Mouse (Mus musculus): ENCODE measurements around the gene Prr5. TPM values are rescaled to one million over a fixed set of nuclear protein-coding genes. Genes with fewer than 3 reads are reported as not detected.
A peak's percentile ranks its signal among the peaks of the same experiment; 100 is the strongest.

The Prr5 gene
- polyA plus RNA-seq (2015; fragmentation: Nextera tagmentation; extraction: Ambion mirVana): 20.7 and 21.1 TPM in 2 replicates

DNA sequence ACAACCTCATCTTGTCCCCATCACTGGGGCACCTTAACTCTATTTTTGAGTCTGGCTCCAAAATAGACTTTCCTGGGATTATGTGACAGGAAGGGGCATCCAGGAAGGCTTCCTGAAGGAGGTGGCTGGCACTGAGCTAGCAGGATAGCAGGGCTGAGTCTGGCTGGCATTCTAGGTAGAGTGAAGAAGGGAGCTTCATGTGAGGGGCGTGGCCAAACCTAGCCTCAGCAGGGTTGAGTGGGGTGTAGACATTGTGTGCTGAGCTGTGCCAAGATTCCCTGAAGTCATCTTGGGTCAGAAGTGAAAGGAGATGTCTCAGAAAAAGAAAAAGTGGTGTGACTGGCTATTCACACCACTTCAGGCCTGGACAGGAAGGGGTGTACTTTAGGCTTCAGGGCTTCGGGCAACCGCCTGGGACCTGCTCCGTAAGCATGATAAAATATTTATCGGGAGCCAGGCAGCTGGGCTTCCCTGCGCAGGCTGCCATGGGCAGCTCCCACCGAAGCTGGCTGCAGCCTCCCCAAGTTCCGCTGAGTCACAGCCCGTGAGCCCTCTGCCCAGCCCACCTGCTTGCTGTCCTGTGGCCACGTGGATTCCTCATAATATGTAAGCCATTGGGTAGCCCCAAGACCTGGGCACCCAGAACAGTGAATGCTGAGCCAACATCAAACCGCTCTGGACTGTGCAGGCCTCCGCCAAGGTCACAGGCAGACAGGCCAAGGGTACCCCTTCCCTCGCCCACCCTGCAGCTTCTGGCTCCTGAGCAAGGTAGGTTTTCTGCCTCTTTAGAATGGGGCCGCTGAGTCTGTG, at the start of gene Prr5:
Gene Prr5 (plus strand): TSS at position 683 of the 810 bp plus-strand sequence.
- no peak within 1 kb of the TSS for H3K4me2 ChIP-seq
- no peak for ATAC-seq (ENCODE audit: extremely low read depth, insufficient number of reproducible peaks, low FRiP score, low TSS enrichment)
- no peaks in the 10 kb centered on the region for H3K36me3 ChIP-seq
- H3K27ac ChIP-seq (replicated peaks): no peak within 1 kb of the TSS
- no peaks in the 10 kb centered on the region for H3K9me3 ChIP-seq
- no peak within 1 kb of the TSS for H3K9ac ChIP-seq
- 51% methylated on average over 14 of the region's 14 CpGs for WGBS
- H3K27me3 ChIP-seq (replicated peaks): peaks cover 6% of the 10 kb centered on the region
- no peak within 1 kb of the TSS for H3K4me3 ChIP-seq
- peaks cover 38% of the 10 kb centered on the region for H3K4me1 ChIP-seq

DNA sequence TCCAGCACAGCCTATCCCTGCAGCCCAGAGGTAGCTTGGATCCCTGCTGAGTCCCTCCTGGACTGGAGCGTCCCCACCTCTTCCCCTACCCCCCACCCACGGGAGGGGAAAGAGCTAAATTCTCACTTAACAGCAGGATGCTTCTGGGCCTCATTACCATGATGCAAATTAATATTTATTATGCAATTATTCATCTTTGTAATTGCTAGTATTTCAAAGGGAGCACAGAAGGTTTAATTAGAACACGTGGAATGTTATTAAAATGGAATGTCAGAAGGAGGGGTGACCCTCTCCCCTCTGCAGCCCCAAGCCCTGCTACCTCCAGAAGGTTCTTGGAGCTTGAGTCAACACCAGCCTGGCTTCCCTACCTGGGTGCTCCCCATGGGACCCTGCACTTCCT, 49.4 kb upstream of the Prr5 start:
- H3K4me3 ChIP-seq: no peak overlapping the region
- peaks cover 9% of the 10 kb centered on the region for H3K4me1 ChIP-seq
- no peak overlapping the region for H3K9ac ChIP-seq
- no peak overlapping the region for H3K27ac ChIP-seq (replicated peaks)
- no peaks in the 10 kb centered on the region for H3K36me3 ChIP-seq
- H3K4me2 ChIP-seq: no peak overlapping the region
- WGBS: 58% methylated on average over 3 of the region's 3 CpGs
- no peaks in the 10 kb centered on the region for H3K9me3 ChIP-seq
- ATAC-seq (ENCODE audit: extremely low read depth, insufficient number of reproducible peaks, low FRiP score, low TSS enrichment): no peak
- peaks cover 57% of the 10 kb centered on the region for H3K27me3 ChIP-seq (replicated peaks)

DNA sequence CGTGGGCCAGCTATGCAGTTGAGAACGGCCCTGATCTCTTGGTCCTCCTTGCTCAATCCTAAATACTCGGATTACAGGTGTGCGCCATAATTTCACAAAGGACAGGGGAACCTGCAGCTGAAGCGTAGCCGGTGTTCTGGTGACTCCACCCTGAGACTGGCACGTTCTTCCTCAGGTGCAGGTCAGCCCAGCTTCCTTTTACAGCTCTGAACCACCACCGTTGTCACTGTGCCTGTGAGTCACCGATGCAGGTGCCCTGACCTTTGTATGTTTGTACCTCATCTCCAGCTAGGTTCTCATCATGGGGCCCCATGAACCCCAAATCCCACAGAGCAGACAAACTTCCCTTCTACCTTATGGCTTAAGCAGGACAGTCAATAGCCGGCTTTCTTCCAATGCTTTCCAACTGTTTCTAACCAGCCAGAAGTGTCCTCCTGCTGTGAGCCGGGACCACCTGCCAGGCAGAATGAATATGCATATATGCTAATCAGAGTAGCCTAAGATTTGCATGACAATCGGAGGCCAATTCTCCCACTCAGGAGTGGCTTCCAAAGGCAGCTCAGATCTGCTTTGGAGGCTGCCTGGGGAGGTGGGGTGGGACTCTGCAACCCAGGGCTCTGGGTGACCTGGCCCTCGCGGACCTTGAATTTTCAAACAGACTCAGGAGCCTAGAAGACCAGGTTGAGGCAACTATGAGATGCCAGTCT, 47.5 kb upstream of the Prr5 start:
- no peak for ATAC-seq (ENCODE audit: extremely low read depth, insufficient number of reproducible peaks, low FRiP score, low TSS enrichment)
- H3K4me1 ChIP-seq: peaks cover 20% of the 10 kb centered on the region
- H3K9me3 ChIP-seq: no peaks in the 10 kb centered on the region
- peaks cover 40% of the 10 kb centered on the region for H3K27me3 ChIP-seq (replicated peaks)
- H3K9ac ChIP-seq: no peak overlapping the region
- H3K4me2 ChIP-seq: no peak overlapping the region
- no peak overlapping the region for H3K27ac ChIP-seq (replicated peaks)
- H3K4me3 ChIP-seq: no peak overlapping the region
- WGBS: 36% methylated on average over 14 of the region's 14 CpGs
- H3K36me3 ChIP-seq: no peaks in the 10 kb centered on the region

DNA sequence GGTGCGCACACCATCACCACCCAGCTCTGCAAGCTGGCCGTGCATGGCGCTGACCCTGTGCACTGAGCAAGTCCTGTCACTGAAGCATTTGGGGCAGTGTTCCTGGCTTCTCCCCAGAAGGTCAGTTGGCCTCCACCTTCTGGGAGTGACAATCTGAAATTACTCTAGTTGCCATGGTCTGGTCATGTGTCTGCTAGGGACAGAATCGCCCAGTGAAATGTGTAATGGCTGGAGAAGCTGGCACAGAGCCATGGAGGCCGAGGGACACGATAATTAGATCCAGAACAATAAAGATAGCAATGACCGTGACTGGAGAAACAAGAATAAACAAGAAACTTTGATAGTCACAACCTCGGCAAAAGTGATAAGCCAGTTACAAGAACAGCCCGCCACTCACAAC, 44.5 kb upstream of the Prr5 start:
- Histone ChIP-seq H3K27ac (replicated peaks) (no peak overlapping the region), H3K9ac (no peak overlapping the region), H3K4me3 (no peak overlapping the region), H3K4me1 (peaks cover 20% of the 10 kb centered on the region), H3K36me3 (no peaks in the 10 kb centered on the region), H3K27me3 (replicated peaks) (peaks cover 52% of the 10 kb centered on the region), H3K9me3 (no peaks in the 10 kb centered on the region), H3K4me2 (no peak overlapping the region)
- ATAC-seq (ENCODE audit: extremely low read depth, insufficient number of reproducible peaks, low FRiP score, low TSS enrichment): no peak
- WGBS: 27% methylated on average over 9 of the region's 9 CpGs

DNA sequence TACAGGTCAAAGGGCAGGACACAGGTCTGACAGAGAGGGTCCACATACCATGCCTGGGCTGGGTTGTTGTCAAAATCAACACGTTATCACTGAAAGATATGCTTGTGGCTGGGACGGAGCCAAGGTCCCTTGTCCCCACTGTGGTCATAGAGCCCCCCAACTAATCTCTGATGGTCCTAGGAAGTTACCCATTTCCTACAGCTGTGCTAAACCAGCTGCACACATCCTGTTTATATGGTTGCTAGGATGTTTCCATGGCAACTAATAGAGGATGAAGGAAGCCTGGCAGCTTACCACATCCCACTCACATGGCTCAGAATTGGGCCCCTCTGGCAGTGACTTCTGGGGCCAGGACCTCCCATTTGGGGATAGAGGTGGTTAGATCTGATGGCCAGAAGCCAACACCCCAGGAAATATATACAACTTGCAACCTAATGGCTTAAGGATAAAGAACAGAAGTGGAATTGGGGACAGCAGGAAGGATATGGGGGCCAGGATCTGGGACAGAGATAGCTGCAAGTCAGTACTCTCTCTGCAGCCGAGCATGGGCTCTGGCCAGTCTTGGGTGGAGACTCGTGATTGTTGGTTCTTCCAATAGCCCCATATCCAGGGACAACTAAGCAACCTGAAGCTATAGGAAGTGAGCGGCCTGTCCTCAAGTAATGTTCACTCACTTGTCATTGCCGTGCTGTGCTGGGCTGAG, 43.6 kb upstream of the Prr5 start:
- H3K4me1 ChIP-seq: peaks cover 20% of the 10 kb centered on the region
- 0 out of 2 replicates have a peak overlapping the region, but pooled peaks have one; percentile 9 for H3K27ac ChIP-seq (replicated peaks)
- no peaks in the 10 kb centered on the region for H3K36me3 ChIP-seq
- 48% methylated on average over 6 of the region's 6 CpGs for WGBS
- peaks cover 48% of the 10 kb centered on the region for H3K27me3 ChIP-seq (replicated peaks)
- no peak overlapping the region for H3K4me2 ChIP-seq
- peak; percentile 38; the same call in 1 of the 2 replicates for ATAC-seq (ENCODE audit: extremely low read depth, insufficient number of reproducible peaks, low FRiP score, low TSS enrichment)
- H3K9me3 ChIP-seq: no peaks in the 10 kb centered on the region
- no peak overlapping the region for H3K4me3 ChIP-seq
- H3K9ac ChIP-seq: no peak overlapping the region

DNA sequence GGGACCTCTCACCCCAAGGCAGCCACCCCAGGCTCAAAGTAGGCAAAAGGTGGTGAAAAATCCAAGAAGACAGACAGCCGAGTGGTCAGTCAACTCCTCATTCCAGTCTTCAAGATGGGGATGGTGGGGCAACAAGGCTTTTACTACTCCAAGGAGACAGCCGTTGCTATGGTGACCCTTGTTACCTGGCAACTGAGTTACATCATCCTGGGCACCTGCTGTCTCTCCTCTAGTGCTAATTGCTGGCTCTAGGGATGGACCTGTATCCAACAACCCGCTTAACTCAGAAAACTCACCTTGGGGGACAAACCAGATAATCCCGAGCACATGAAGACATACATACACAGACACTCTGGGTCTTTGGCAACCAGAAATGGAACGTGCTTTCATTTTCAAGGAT, 42.1 kb upstream of the Prr5 start:
- Histone ChIP-seq H3K27ac (replicated peaks) (no peak overlapping the region), H3K9me3 (no peaks in the 10 kb centered on the region), H3K4me3 (no peak overlapping the region), H3K4me1 (peaks cover 20% of the 10 kb centered on the region), H3K4me2 (no peak overlapping the region), H3K9ac (no peak overlapping the region), H3K27me3 (replicated peaks) (peaks cover 37% of the 10 kb centered on the region), H3K36me3 (no peaks in the 10 kb centered on the region)
- ATAC-seq (ENCODE audit: extremely low read depth, insufficient number of reproducible peaks, low FRiP score, low TSS enrichment): no peak
- 72% methylated on average over 5 of the region's 5 CpGs for WGBS

DNA sequence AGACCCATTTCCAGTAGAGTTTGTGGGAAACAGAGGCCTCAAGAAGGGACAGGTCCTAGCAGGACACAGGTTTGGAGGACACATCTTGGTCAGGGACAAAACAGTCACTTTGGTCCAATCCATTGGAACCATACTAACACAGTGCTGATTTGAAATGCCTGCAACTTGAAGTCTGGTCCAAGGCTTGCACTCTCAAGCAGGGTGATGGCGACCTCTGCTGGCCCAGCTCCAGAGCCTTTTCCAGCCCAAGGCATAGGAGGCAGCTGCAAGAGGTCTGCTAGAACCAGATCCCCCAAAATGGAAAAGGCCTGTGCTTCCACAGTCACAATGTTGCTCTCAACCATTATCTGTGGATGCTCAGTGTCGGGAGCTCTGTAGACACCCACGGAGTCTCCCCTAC, 39.7 kb upstream of the Prr5 start:
- H3K9me3 ChIP-seq: no peaks in the 10 kb centered on the region
- WGBS: 7% methylated on average over 3 of the region's 3 CpGs
- ATAC-seq (ENCODE audit: extremely low read depth, insufficient number of reproducible peaks, low FRiP score, low TSS enrichment): no peak
- H3K4me2 ChIP-seq: no peak overlapping the region
- peaks cover 14% of the 10 kb centered on the region for H3K4me1 ChIP-seq
- no peak overlapping the region for H3K27ac ChIP-seq (replicated peaks)
- H3K9ac ChIP-seq: no peak overlapping the region
- no peaks in the 10 kb centered on the region for H3K36me3 ChIP-seq
- no peak overlapping the region for H3K4me3 ChIP-seq
- peaks cover 27% of the 10 kb centered on the region for H3K27me3 ChIP-seq (replicated peaks)

DNA sequence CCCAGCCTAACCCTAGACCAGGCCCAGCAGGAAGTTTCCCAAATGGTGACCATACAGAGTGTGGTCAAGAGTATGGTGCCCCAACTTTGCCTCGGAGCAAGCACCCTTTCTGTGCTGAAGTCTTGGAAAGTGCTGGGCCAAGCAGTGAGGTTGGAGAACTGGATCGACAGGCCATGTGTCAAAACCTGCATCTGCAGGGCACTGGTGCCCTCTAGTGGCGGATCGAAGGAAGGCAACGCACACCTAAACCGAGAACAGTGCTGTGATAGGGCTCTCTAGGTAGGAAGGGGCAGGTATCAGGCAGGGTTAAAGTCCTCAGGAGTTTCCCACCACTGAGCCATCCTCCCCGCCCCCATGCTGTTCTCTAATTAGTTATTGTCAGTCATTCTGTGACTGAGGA, 37.9 kb upstream of the Prr5 start:
- peaks cover 27% of the 10 kb centered on the region for H3K27me3 ChIP-seq (replicated peaks)
- ATAC-seq (ENCODE audit: extremely low read depth, insufficient number of reproducible peaks, low FRiP score, low TSS enrichment): no peak
- no peaks in the 10 kb centered on the region for H3K9me3 ChIP-seq
- no peaks in the 10 kb centered on the region for H3K4me1 ChIP-seq
- H3K36me3 ChIP-seq: no peaks in the 10 kb centered on the region
- no peak overlapping the region for H3K9ac ChIP-seq
- no peak overlapping the region for H3K4me3 ChIP-seq
- no peak overlapping the region for H3K4me2 ChIP-seq
- H3K27ac ChIP-seq (replicated peaks): no peak overlapping the region
- WGBS: 1% methylated on average over 7 of the region's 7 CpGs

DNA sequence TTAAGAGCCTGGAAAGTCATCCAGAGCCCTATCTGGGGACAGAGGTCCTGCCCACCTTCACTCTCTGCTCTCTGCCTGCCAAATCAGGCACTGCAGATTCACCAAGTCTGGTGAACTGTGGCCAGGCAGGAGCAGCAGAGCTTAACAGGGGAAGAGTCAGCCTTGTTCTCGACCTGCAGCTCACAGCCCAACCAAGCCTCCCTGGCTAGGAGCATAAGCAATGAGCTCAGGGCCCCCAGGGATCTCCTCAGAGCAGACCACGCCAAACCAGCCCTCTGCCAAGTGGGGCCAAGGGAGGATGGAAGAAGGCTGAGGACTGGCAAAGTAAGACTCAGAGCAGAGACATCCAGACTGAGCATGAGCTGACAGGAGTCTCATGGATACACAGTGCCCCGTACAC, 35.1 kb upstream of the Prr5 start:
- H3K36me3 ChIP-seq: no peaks in the 10 kb centered on the region
- H3K4me2 ChIP-seq: no peak overlapping the region
- no peak overlapping the region for H3K4me3 ChIP-seq
- no peak overlapping the region for H3K9ac ChIP-seq
- H3K9me3 ChIP-seq: peaks cover 4% of the 10 kb centered on the region; the same call in 1 of the 2 replicates
- H3K27ac ChIP-seq (replicated peaks): no peak overlapping the region
- H3K4me1 ChIP-seq: peaks cover 15% of the 10 kb centered on the region
- no peak for ATAC-seq (ENCODE audit: extremely low read depth, insufficient number of reproducible peaks, low FRiP score, low TSS enrichment)
- 0 out of 2 replicates have a peak, but pooled peaks cover 7% of the 10 kb centered on the region for H3K27me3 ChIP-seq (replicated peaks)
- 44% methylated on average over 3 of the region's 3 CpGs for WGBS

DNA sequence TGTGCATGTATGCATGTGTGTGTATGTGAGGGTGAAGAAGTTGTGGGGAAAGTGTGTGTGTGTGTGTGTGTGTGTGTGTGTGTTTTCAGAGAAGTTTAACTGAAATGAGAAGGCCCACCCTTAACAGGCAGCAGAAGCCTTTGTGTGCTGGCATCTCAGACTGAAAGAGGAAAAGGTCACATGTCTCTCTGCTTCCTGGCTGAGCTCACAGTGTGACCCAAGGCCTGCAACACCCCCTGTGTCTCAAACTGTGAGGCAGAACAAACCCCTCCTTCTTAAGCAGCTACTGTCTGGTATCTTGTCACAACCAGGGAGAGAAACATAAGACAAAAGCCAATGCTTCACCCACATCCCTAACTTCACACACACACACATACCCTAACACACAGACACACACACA, 31.0 kb upstream of the Prr5 start:
- ATAC-seq (ENCODE audit: extremely low read depth, insufficient number of reproducible peaks, low FRiP score, low TSS enrichment): no peak
- Histone ChIP-seq H3K27me3 (replicated peaks) (no peaks in the 10 kb centered on the region), H3K27ac (replicated peaks) (peak overlapping the region; percentile 91), H3K9ac (peak overlapping the region; percentile 37; the same call in 1 of the 2 replicates), H3K4me3 (no peak overlapping the region), H3K36me3 (no peaks in the 10 kb centered on the region), H3K9me3 (peaks cover 4% of the 10 kb centered on the region; the same call in 1 of the 2 replicates), H3K4me1 (peaks cover 55% of the 10 kb centered on the region), H3K4me2 (no peak overlapping the region)

DNA sequence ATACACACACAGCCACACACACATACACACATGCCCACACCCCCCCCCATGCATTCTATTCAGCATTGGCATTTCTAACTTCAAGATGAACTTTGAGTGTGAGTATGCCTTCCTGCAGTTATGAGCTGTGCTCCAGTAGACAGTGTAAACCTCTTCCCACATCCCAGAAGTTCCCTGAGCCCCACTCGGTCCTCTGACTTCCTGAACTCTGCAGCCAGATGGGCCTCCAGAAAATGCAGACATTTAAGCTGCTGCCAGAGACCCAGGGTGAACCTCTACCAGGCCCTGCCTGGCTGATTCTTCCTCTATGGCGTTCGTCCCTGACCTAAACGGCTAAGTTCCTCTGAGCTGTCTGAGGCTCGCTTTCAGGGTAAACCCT, 30.4 kb upstream of the Prr5 start:
- ATAC-seq (ENCODE audit: extremely low read depth, insufficient number of reproducible peaks, low FRiP score, low TSS enrichment): no peak

More for the DNA sequence above, 30.4 kb upstream of the Prr5 start:
- WGBS: 50% methylated on average over 5 of the region's 5 CpGs
- H3K27me3 ChIP-seq (replicated peaks): no peaks in the 10 kb centered on the region
- peak overlapping the region; percentile 37 for H3K9ac ChIP-seq
- peaks cover 4% of the 10 kb centered on the region; the same call in 1 of the 2 replicates for H3K9me3 ChIP-seq
- peaks cover 60% of the 10 kb centered on the region for H3K4me1 ChIP-seq
- H3K4me2 ChIP-seq: no peak overlapping the region
- peak overlapping the region; percentile 91 for H3K27ac ChIP-seq (replicated peaks)
- no peak overlapping the region for H3K4me3 ChIP-seq
- no peaks in the 10 kb centered on the region for H3K36me3 ChIP-seq

Measured in heart, embryonic 13.5 days (tissue).